Mouse (Mus musculus) testis, postnatal 10 days (tissue): ENCODE results near the gene Spi1.
"Not testable (repeated sequence)": the region's sequence is repeated elsewhere in the genome, so short reads cannot be mapped to it uniquely, and the experiment has no call there.

Source experiments
- DNase-seq: peaks from one replicate; pipeline ENCODE4 v3.0.0; 2021; ENCODE audit warnings: low spot score

Gene Spi1

GRCm38 (mm10) chr2:91096524-91096923 lies 14.3 kb downstream of the Spi1 start:
- no peak for DNase-seq

- DNase-seq: no peak
Observed at GRCm38 (mm10) chr2:91097015-91097414, 14.8 kb downstream of the Spi1 start.

GRCm38 (mm10) chr2:91098156-91098555 lies 16.0 kb downstream of the Spi1 start:
- DNase-seq: no peak

- DNase-seq: peak; percentile 97
Observed at GRCm38 (mm10) chr2:91101124-91101740, 19.0 kb downstream of the Spi1 start.

- DNase-seq: no peak
Observed at GRCm38 (mm10) chr2:91108156-91108555, 26.0 kb downstream of the Spi1 start.

- no peak for DNase-seq
Observed at GRCm38 (mm10) chr2:91109241-91109640, 27.1 kb downstream of the Spi1 start.

- no peak for DNase-seq
Observed at GRCm38 (mm10) chr2:91109807-91110385, 27.7 kb downstream of the Spi1 start.

GRCm38 (mm10) chr2:91110429-91110828 lies 28.2 kb downstream of the Spi1 start:
- DNase-seq: no peak

GRCm38 (mm10) chr2:91111832-91112231 lies 29.6 kb downstream of the Spi1 start:
- DNase-seq: not testable (repeated sequence)

- no peak for DNase-seq
Observed at GRCm38 (mm10) chr2:91112491-91112890, 30.3 kb downstream of the Spi1 start.

- no peak for DNase-seq
Observed at GRCm38 (mm10) chr2:91113334-91113733, 31.1 kb downstream of the Spi1 start.

GRCm38 (mm10) chr2:91113852-91114251 lies 31.7 kb downstream of the Spi1 start:
- DNase-seq: no peak

- DNase-seq: peak; percentile 99
Observed at GRCm38 (mm10) chr2:91114781-91115577, 32.8 kb downstream of the Spi1 start.

GRCm38 (mm10) chr2:91115578-91115970 lies 33.4 kb downstream of the Spi1 start:
- DNase-seq: no peak

GRCm38 (mm10) chr2:91116842-91117241 lies 34.7 kb downstream of the Spi1 start:
- DNase-seq: no peak

- DNase-seq: no peak
Observed at GRCm38 (mm10) chr2:91117585-91118275, 35.5 kb downstream of the Spi1 start, which contains the start of gene Mybpc3. TSS of gene Mybpc3 (plus strand) at chr2:91118144.

- no peak for DNase-seq
Observed at GRCm38 (mm10) chr2:91118647-91119046, 36.5 kb downstream of the Spi1 start.

- no peak for DNase-seq
Observed at GRCm38 (mm10) chr2:91119061-91119460, 36.9 kb downstream of the Spi1 start.

GRCm38 (mm10) chr2:91119551-91119950 lies 37.4 kb downstream of the Spi1 start:
- DNase-seq: no peak

- no peak for DNase-seq
Observed at GRCm38 (mm10) chr2:91120261-91120671, 38.1 kb downstream of the Spi1 start.

GRCm38 (mm10) chr2:91121011-91121410 lies 38.8 kb downstream of the Spi1 start:
- DNase-seq: no peak

- no peak for DNase-seq
Observed at GRCm38 (mm10) chr2:91121497-91121896, 39.3 kb downstream of the Spi1 start.

- DNase-seq: no peak
Observed at GRCm38 (mm10) chr2:91123521-91123920, 41.3 kb downstream of the Spi1 start.
